Mouse (Mus musculus): Measurements from ENCODE around the gene Ms4a2.

The Ms4a2 gene

DNA sequence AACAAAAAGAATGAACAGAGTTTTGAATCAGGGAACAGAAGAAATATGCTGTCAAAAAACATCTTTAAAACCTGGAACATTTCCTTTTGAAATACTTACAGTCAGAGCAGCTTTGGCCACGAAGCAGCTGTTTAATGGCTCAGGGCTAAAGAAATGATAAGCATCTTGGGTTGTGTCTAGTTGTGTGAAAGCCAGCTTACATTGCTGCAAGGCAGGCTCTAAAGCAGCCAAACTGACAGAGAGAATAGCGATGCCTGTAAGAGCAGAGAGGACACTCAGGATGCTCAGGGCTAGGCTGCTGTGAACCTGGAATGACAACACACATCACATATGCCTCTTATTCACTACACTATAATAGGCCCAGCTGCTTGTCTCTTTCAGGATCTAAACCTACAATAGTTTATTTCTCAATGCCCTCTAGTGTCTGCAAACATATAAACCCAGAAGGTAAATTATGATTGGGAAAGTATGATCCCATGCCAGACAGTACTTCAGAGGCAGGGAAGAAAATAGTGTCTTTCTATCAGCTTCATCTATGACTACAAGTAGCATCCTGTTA, 33.5 kb downstream of the Ms4a2 start:
- DNase-seq (ENCODE audit: extremely low read depth, low read depth): no peak

DNA sequence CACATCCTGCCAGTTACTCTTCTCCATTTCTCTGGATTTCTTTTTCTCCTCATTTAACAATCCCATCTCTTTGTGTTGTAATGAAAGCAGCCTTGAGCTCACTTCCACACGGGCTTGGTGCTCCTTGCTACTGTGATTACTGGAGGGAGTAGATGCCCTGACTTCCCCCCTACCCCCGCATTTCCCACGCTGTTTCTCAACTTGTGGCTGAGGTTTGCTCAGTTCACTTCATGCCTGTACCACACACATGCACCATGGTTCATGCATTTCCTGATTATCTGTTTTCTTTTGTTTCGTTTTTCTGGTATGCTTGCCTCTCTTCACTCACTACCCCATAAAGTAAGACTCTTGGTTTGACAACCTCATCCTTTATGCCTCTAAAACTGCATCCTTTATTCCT, 34.3 kb downstream of the Ms4a2 start:
- no peak for DNase-seq (ENCODE audit: extremely low read depth, low read depth)

DNA sequence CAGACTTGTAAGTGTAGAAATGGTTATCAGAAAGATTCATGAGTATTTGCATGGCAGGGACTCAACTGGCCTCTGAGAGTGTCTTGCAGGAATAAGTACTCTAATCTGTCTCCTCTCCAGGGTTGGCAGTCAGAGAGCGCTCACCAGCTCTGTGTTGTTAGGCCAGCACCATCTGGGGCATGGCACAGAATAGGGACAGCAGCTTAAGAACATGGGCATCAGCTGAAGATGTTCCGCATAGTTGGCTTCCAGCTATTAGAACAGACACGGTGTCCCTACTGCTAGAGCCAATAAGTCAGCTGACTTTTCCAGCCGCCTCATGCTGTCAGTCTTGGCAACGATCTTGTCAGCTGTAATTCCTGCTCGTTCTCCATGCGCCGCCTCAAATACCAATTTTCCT, 48.6 kb downstream of the Ms4a2 start:
- no peak for DNase-seq (ENCODE audit: extremely low read depth, low read depth)
